Mouse (Mus musculus) MEL (cell line): ENCODE measurements at regions not wholly inside any gene's neighbourhood (a gene's known extent, or its start where the extent isn't known, plus 50 kb on each side); places are given as distances from the start of the nearest gene placed in this dataset.

Source experiments
- DNase-seq: peaks from one replicate; pipeline ENCODE4 v3.0.0; 2011; ENCODE audit warnings: low read depth, low spot score
- H3K27ac ChIP-seq: 2 replicates; pipeline ENCODE4 v1.5.1; 2012; ENCODE audit warnings: low read depth, mild to moderate bottlenecking, control low read depth, low read length, moderate library complexity; ENCODE audit not compliant: control insufficient read depth
- H3K27me3 ChIP-seq, 2 experiments: fragments of 150-350 bp in 1 of 2; sonication (generic) in 1 of 2; 2 replicates each; pipeline ENCODE4 v1.6.1; 2012; ENCODE audit warnings: low read length in 2 of 2, mild to moderate bottlenecking in 2 of 2, improper control_type of control experiment in 1 of 2, moderate library complexity in 1 of 2; ENCODE audit not compliant: insufficient read depth in 2 of 2, control insufficient read depth in 1 of 2
- H3K36me3 ChIP-seq, 2 experiments: 2 replicates each; pipeline ENCODE4 v1.6.1; 2012 to 2014; ENCODE audit warnings: low read length in 2 of 2, improper control_type of control experiment in 1 of 2, inconsistent platforms in 1 of 2, mild to moderate bottlenecking in 1 of 2; ENCODE audit not compliant: insufficient read depth in 2 of 2, control insufficient read depth in 1 of 2
- H3K4me1 ChIP-seq, 2 experiments: fragments of 150-350 bp in 1 of 2; sonication (generic) in 1 of 2; 2 replicates each; pipeline ENCODE4 v1.6.1; 2012; ENCODE audit warnings: low read length in 2 of 2, improper control_type of control experiment in 1 of 2, mild to moderate bottlenecking in 1 of 2; ENCODE audit not compliant: insufficient read depth in 2 of 2, control insufficient read depth in 1 of 2
- H3K4me3 ChIP-seq, 2 experiments: fragments of 150-350 bp in 1 of 2; sonication (generic) in 1 of 2; 2 replicates each; pipeline ENCODE4 v1.5.1; 2012; ENCODE audit warnings: low read depth in 2 of 2, low read length in 2 of 2, mild to moderate bottlenecking in 2 of 2, moderate library complexity in 2 of 2, control low read depth in 1 of 2, improper control_type of control experiment in 1 of 2; ENCODE audit not compliant: control insufficient read depth in 1 of 2, insufficient read depth in 1 of 2
- H3K79me2 ChIP-seq: 2 replicates; pipeline ENCODE4 v1.6.1; 2012; ENCODE audit warnings: mild to moderate bottlenecking, low read length, moderate library complexity; ENCODE audit not compliant: control insufficient read depth, poor library complexity, insufficient read depth
- H3K9ac ChIP-seq: 2 replicates; pipeline ENCODE4 v1.6.1; 2012; ENCODE audit warnings: low read depth, mild to moderate bottlenecking, control low read depth, low read length, moderate library complexity; ENCODE audit not compliant: control insufficient read depth, poor library complexity, severe bottlenecking
- H3K9me3 ChIP-seq: fragments of 150-350 bp; sonication (generic); replicated peaks from 2 replicates; pipeline ENCODE4 v1.6.1; 2012; ENCODE audit warnings: mild to moderate bottlenecking, low read length, improper control_type of control experiment, moderate library complexity; ENCODE audit not compliant: insufficient read depth
- BHLHE40 ChIP-seq: IDR thresholded peaks from 2 replicates; pipeline ENCODE4 v1.6.1; 2012; ENCODE audit warnings: low read depth, mild to moderate bottlenecking, inconsistent platforms, low read length, improper control_type of control experiment, borderline replicate concordance
- ELF1 ChIP-seq: IDR thresholded peaks from 2 replicates; pipeline ENCODE4 v1.6.1; 2014; ENCODE audit warnings: low read depth, mild to moderate bottlenecking, inconsistent platforms, low read length, improper control_type of control experiment, moderate library complexity
- EP300 ChIP-seq, 2 experiments: IDR thresholded peaks; 2 replicates each; pipeline ENCODE4 v1.6.1; 2011; ENCODE audit warnings: improper control_type of control experiment in 2 of 2, low read length in 2 of 2, low read depth in 1 of 2, mild to moderate bottlenecking in 1 of 2
- GABPA ChIP-seq: IDR thresholded peaks from 2 replicates; pipeline ENCODE4 v1.6.1; 2012; ENCODE audit warnings: low read depth, mild to moderate bottlenecking, inconsistent platforms, low read length, improper control_type of control experiment, moderate library complexity
- GATA1 ChIP-seq: IDR thresholded peaks from 2 replicates; pipeline ENCODE4 v1.6.1; 2011; ENCODE audit warnings: low read depth, low read length, improper control_type of control experiment
- HCFC1 ChIP-seq: IDR thresholded peaks from 2 replicates; pipeline ENCODE4 v1.6.1; 2012; ENCODE audit warnings: low read depth, mild to moderate bottlenecking, inconsistent platforms, low read length, improper control_type of control experiment, moderate library complexity
- JUND ChIP-seq: IDR thresholded peaks from 2 replicates; pipeline ENCODE4 v1.6.1; 2011; ENCODE audit warnings: low read depth, mild to moderate bottlenecking, improper control_type of control experiment, low read length
- MAX ChIP-seq: IDR thresholded peaks from 2 replicates; pipeline ENCODE4 v1.6.1; 2011; ENCODE audit warnings: low read length, improper control_type of control experiment
- MAZ ChIP-seq: IDR thresholded peaks from 2 replicates; pipeline ENCODE4 v1.6.1; 2012; ENCODE audit warnings: low read depth, mild to moderate bottlenecking, inconsistent platforms, low read length, improper control_type of control experiment
- POLR2A ChIP-seq, 2 experiments: IDR thresholded peaks; 2 replicates each; pipeline ENCODE4 v1.6.1; 2011 to 2012; ENCODE audit warnings: low read length in 2 of 2, mild to moderate bottlenecking in 2 of 2, control low read depth in 1 of 2, improper control_type of control experiment in 1 of 2, low read depth in 1 of 2, moderate library complexity in 1 of 2; ENCODE audit not compliant: control insufficient read depth in 1 of 2, insufficient read depth in 1 of 2, poor library complexity in 1 of 2
- RAD21 ChIP-seq: IDR thresholded peaks from 2 replicates; pipeline ENCODE4 v1.6.1; 2011; ENCODE audit warnings: mild to moderate bottlenecking, low read depth, low read length, improper control_type of control experiment
- TAL1 ChIP-seq: IDR thresholded peaks from 2 replicates; pipeline ENCODE4 v1.6.1; 2012; ENCODE audit warnings: mild to moderate bottlenecking, inconsistent platforms, low read length, moderate library complexity, mixed read lengths
- TBP ChIP-seq: IDR thresholded peaks from 2 replicates; pipeline ENCODE4 v1.8.0; 2011; ENCODE audit warnings: low read depth, low read length, improper control_type of control experiment
- TCF12 ChIP-seq: IDR thresholded peaks from 2 replicates; pipeline ENCODE4 v1.6.1; 2014; ENCODE audit warnings: low read depth, mild to moderate bottlenecking, inconsistent platforms, low read length, improper control_type of control experiment, moderate library complexity
- UBTF ChIP-seq: IDR thresholded peaks from 2 replicates; pipeline ENCODE4 v1.6.1; 2012; ENCODE audit warnings: low read depth, mild to moderate bottlenecking, inconsistent platforms, low read length, improper control_type of control experiment, moderate library complexity, borderline replicate concordance; ENCODE audit not compliant: insufficient read depth
- USF1 ChIP-seq: IDR thresholded peaks from 2 replicates; pipeline ENCODE4 v1.6.1; 2014; ENCODE audit warnings: low read depth, mild to moderate bottlenecking, inconsistent platforms, low read length, improper control_type of control experiment, moderate library complexity
- USF2 ChIP-seq, 2 experiments: IDR thresholded peaks; 2 replicates each; pipeline ENCODE4 v1.6.1; 2011 to 2012; ENCODE audit warnings: improper control_type of control experiment in 2 of 2, low read length in 2 of 2, borderline replicate concordance in 1 of 2, inconsistent platforms in 1 of 2, low read depth in 1 of 2, mild to moderate bottlenecking in 1 of 2; ENCODE audit not compliant: insufficient read depth in 1 of 2
- ZC3H11A ChIP-seq: IDR thresholded peaks from 2 replicates; pipeline ENCODE4 v1.6.1; 2012; ENCODE audit warnings: low read depth, mild to moderate bottlenecking, inconsistent platforms, low read length, improper control_type of control experiment
- ZKSCAN1 ChIP-seq: IDR thresholded peaks from 2 replicates; pipeline ENCODE4 v1.6.1; 2012; ENCODE audit warnings: low read depth, mild to moderate bottlenecking, inconsistent platforms, low read length, improper control_type of control experiment, moderate library complexity
- ZMIZ1 ChIP-seq: IDR thresholded peaks from 2 replicates; pipeline ENCODE4 v1.6.1; 2012; ENCODE audit warnings: low read depth, mild to moderate bottlenecking, inconsistent platforms, low read length, improper control_type of control experiment, moderate library complexity
- ZNF384 ChIP-seq: IDR thresholded peaks from 2 replicates; pipeline ENCODE4 v1.6.1; 2012; ENCODE audit warnings: low read depth, mild to moderate bottlenecking, inconsistent platforms, low read length, improper control_type of control experiment

DNA sequence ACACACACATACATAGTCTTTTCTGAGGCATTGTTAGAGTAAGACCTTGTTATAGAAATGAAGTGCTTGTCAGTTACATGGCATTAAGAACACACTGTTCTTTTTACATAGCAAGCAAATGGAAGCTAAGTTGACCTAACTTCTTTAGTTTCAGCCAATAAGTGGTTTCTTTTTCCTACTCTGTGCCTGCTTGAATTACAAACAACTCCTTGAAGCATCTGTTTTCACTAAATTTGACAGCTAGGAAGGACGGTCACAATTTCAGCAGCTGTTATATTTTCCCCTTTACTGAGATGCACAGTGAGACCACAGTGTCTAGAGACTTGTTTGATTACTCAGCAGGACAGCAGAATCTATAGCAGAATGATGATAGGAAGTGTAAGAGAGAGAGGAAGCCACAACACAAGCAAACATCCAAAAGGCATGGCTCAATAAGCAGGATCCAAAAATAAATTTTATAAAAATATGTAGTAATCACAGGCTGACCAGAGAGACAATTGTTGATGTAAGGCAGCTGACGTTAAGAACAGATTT lies 641.6 kb upstream of the Alcam start:
- H3K27me3 ChIP-seq: no peaks in the 10 kb centered on the region
- TF ChIP-seq UBTF: no peak
- TF ChIP-seq ZMIZ1: no peak
- TF ChIP-seq ZKSCAN1: no peak
- TF ChIP-seq, all 39 proteins: peak for 0
- no peaks in the 10 kb centered on the region for H3K4me1 ChIP-seq
- no peak overlapping the region for H3K4me3 ChIP-seq
- no peak for DNase-seq
- H3K9me3 ChIP-seq: no peaks in the 10 kb centered on the region
- no peaks in the 10 kb centered on the region; a peak in 1 of 4 replicates for H3K36me3 ChIP-seq
- no peaks in the 10 kb centered on the region for H3K79me2 ChIP-seq
- H3K9ac ChIP-seq: no peak overlapping the region
- no peak overlapping the region for H3K27ac ChIP-seq

GRCm38 (mm10) chr16:53073856-53074568 lies 620.1 kb upstream of the Alcam start:
- Histone ChIP-seq H3K36me3 (no peaks in the 10 kb centered on the region), H3K27ac (no peak overlapping the region), H3K9ac (no peak overlapping the region), H3K4me1 (no peaks in the 10 kb centered on the region), H3K27me3 (no peaks in the 10 kb centered on the region), H3K4me3 (no peak overlapping the region)
- DNase-seq: no peak
- TF ChIP-seq RAD21: no peak
- no peak for TF ChIP-seq ZNF384
- no peak for TF ChIP-seq MAX
- TF ChIP-seq TCF12: no peak
- TF ChIP-seq BHLHE40: no peak
- no peak for TF ChIP-seq USF1
- no peak for TF ChIP-seq ELF1
- no peak for TF ChIP-seq GABPA
- TF ChIP-seq POLR2A (IDR thresholded peaks at IDR 0.05; ENCODE audit: control insufficient read depth in 1 of 2, insufficient read depth in 1 of 2, low read depth in 1 of 2, low read length in 2 of 2, poor library complexity in 1 of 2): no peak
- TF ChIP-seq MAZ: no peak
- no peak for TF ChIP-seq USF2 (IDR thresholded peaks at IDR 0.05; ENCODE audit: borderline replicate concordance in 1 of 2, insufficient read depth in 1 of 2, low read depth in 1 of 2, low read length in 2 of 2)
- TF ChIP-seq GATA1: no peak
- no peak for TF ChIP-seq HCFC1
- TF ChIP-seq ZC3H11A: no peak
- no peak for TF ChIP-seq ZKSCAN1
- TF ChIP-seq TBP: no peak
- no peak for TF ChIP-seq JUND
- TF ChIP-seq ZMIZ1: no peak
- no peak for TF ChIP-seq EP300 (IDR thresholded peaks at IDR 0.05; ENCODE audit: low read depth in 1 of 2, low read length in 2 of 2)
- no peak for TF ChIP-seq TAL1
- TF ChIP-seq, all 39 proteins: peak for 0
- H3K9me3 ChIP-seq: no peaks in the 10 kb centered on the region
- H3K79me2 ChIP-seq: no peaks in the 10 kb centered on the region
